Mouse (Mus musculus) lung, adult 2 months (tissue): Measurements from ENCODE around the gene Pcca.

Experiments used
- CTCF ChIP-seq: fragments of 200-500 bp; IDR thresholded peaks from 2 replicates; pipeline ENCODE4 v1.5.1; 2011; ENCODE audit warnings: mild to moderate bottlenecking, low read length, control low read depth; ENCODE audit not compliant: insufficient read depth
- POLR2A ChIP-seq: fragments of 200-500 bp; IDR thresholded peaks from 2 replicates; pipeline ENCODE4 v1.6.1; 2011; ENCODE audit warnings: low read depth, mild to moderate bottlenecking, control low read depth, low read length, borderline replicate concordance; ENCODE audit errors: extremely low read depth

DNA sequence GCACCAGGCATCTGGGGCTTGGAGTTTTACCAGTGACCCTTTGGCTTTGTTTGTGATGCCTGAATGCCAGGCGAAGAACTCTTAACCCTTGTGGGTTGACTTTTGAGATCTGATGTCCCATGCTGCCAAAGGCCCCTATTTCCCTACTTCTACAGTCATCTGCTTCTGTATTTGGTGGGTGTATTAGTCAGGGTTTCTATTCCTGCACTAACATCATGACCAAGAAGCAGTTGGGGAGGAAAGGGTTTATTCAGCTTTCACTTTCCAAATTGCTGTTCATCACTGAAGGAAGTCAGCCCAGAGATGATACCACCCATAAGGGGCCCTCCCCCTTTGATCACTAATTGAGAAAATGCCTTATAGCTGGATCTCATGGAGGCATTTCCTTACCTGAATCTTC is 296.3 kb downstream of the Pcca start:
- TF ChIP-seq POLR2A (no peak), CTCF (no peak)
